Mouse (Mus musculus) heart, adult 8-10 months (tissue): ENCODE measurements around the gene Fam241a. TPM values are rescaled to one million over a fixed set of nuclear protein-coding genes. Genes with fewer than 3 reads are reported as not detected.

Source experiments
- DNase-seq: peaks from one replicate; pipeline ENCODE4 v3.0.0; 2022; ENCODE audit warnings: low spot score
- total RNA-seq, 4 experiments: library from RNA; stranded (reverse); gene quantifications; 2 replicates each; pipeline ENCODE4 v1.2.4; 2022

Fam241a gene
- total RNA-seq, 4 experiments from 2014 or later = 3.1 to 4.4 (median 3.9) TPM

GRCm38 (mm10) chr3:127875509-127875908 is 20.6 kb downstream of the Fam241a start:
- no peak for DNase-seq

GRCm38 (mm10) chr3:127875059-127875458 is 21.1 kb downstream of the Fam241a start:
- DNase-seq = no peak

GRCm38 (mm10) chr3:127874254-127874883 is 21.8 kb downstream of the Fam241a start:
- no peak for DNase-seq

- no peak for DNase-seq
Observed at GRCm38 (mm10) chr3:127871575-127871974, 24.5 kb downstream of the Fam241a start.

GRCm38 (mm10) chr3:127868880-127869279 is 27.2 kb downstream of the Fam241a start:
- no peak for DNase-seq

- DNase-seq = no peak
Observed at GRCm38 (mm10) chr3:127868046-127868758, 27.9 kb downstream of the Fam241a start.

GRCm38 (mm10) chr3:127864242-127864641 is 31.9 kb downstream of the Fam241a start:
- DNase-seq = no peak

GRCm38 (mm10) chr3:127863571-127863970 is 32.6 kb downstream of the Fam241a start:
- no peak for DNase-seq

GRCm38 (mm10) chr3:127862479-127862878 is 33.6 kb downstream of the Fam241a start:
- DNase-seq = no peak

- no peak for DNase-seq
Observed at GRCm38 (mm10) chr3:127861340-127861739, 34.8 kb downstream of the Fam241a start.

GRCm38 (mm10) chr3:127853431-127854206 is 42.5 kb downstream of the Fam241a start:
- DNase-seq = peak; percentile 68

- DNase-seq = no peak
Observed at GRCm38 (mm10) chr3:127852722-127853121, 43.4 kb downstream of the Fam241a start.

GRCm38 (mm10) chr3:127850776-127851646 is 45.1 kb downstream of the Fam241a start:
- no peak for DNase-seq

- DNase-seq = no peak
Observed at GRCm38 (mm10) chr3:127849922-127850321, 46.2 kb downstream of the Fam241a start.

- no peak for DNase-seq
Observed at GRCm38 (mm10) chr3:127848088-127848808, 47.9 kb downstream of the Fam241a start.

GRCm38 (mm10) chr3:127843941-127844327 is 52.2 kb downstream of the Fam241a start:
- DNase-seq = no peak

- no peak for DNase-seq
Observed at GRCm38 (mm10) chr3:127843324-127843940, 52.7 kb downstream of the Fam241a start.

- no peak for DNase-seq
Observed at GRCm38 (mm10) chr3:127841926-127842325, 54.2 kb downstream of the Fam241a start.

- no peak for DNase-seq
Observed at GRCm38 (mm10) chr3:127837972-127838644, 58.0 kb downstream of the Fam241a start.
